Mouse (Mus musculus): ENCODE data around the gene Swsap1.

Gene Swsap1

DNA sequence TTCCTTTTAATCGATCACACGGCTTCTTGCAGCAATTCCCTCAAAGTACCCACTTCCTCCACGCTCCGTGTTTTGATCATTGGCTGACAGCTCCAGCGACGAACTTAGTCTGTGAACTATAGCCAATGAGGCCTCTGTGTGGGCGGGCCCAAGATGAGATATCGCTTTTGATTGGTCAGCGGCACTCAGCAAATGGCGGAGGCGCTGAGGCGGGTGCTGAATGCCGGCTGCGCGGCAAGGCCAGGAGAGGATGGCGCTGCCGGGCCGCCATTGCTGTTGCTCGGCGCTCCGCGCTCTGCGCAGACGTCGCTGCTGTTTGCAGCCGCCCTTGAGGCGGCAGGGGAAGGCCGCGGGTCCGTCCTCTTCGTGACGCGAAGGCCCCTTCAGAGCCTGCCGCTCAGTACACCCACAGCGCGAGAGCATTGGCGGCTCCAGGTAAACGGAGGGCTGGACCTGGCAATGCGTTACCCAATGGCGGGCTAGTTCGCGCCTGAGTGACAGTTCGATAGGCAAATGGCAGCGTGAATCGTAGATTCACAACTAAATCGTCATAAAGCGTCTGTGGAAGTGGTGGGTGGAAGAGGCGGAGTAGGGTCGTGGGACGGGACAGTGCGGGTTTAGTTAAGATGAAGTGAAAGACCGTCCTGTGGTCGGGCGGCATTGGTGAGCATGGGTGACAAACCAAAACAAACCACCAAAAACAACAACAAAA is at the start of gene Swsap1:
TSS of gene Swsap1 (plus strand) at position 186 of the 712 bp plus-strand sequence.
- DNase-seq (ENCODE audit: low spot score in 2 of 2), result peak; percentile 98 to 100

DNA sequence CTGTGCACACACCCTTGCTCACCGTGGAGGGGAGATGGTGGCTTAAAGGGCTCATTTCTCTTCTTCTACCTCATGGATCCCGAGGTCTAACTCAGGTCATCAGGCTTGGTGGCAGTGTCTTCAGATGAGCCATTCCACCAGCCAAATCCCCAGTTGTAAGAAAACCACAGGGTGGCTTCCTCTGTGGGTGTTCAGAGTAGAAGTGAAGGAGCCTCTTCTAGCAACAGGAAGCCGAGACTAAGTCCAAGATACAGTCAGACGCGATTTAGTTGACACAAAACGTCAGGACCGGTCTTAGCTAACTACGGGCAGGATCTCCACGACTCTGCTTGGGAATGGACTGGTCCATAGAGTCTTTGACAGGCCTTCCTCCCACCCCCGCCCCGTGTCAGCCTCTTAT is 47.3 kb upstream of the Swsap1 start:
- no peak for DNase-seq (ENCODE audit: low spot score in 2 of 2)

DNA sequence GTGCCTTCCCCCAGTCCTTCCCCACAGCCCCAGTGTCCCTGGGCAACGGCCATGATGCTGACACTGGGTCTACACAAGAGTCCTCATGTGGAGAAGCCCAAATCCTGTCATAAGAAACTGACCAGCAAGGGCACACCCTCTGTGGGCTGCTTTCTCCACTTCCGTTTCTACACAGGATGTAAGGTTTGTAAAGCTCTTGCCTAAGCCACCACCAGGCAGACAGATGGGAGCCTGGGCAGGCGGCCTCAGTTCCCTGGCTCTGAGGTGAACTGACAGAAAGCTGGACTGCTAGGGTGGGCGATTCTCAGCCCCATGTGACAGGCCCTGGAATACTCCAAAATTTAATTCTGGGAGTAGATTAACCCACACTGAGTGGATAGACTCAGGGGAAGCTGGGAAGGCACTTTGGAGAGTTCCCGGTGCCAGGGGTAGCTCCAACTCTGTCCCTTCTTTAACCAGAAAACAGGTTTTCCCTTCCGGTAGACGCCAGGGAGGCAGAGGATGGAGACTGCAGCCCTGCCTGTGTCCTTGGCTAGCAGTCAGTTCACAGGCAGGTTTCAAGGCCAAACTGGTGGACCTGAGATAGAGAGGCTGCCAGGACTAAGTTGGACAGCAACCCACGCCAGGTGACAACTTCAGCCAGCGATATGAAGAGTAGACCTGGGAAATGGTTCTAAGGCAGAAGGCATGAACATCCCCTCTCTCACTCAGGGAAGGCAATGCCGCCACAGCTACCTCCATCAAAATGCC is 45.9 kb upstream of the Swsap1 start:
- DNase-seq (ENCODE audit: low spot score in 2 of 2), result no peak

GRCm38 (mm10) chr9:21916851-21917492 is 38.6 kb upstream of the Swsap1 start:
- no peak for DNase-seq (ENCODE audit: low spot score in 2 of 2)

DNA sequence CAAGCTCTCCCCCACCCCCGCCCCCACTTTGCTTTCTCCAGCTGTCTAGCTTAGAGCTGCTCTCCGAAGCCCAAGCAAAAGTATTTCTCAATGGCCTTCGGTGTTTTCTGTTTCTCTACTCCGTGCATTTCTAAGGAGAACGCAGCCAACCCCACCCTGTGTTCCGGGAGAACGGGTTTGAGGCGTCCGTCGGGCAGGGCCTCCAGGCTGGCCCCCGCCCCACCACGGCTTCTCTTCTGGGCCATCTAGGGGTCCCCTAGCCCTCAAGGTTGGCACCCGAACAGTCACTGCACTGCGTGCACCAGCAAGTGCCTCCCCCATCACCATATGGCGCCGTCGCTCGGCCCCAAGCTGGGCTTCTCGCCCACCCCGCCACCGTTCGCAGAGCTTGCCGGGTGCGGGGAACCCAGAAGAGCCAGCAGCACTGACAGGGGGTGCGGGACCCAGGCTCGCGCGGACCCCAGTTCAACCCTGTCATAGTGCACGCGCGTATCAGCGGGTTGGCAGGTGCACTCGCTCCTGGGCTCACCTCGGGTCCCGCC is 38.0 kb upstream of the Swsap1 start:
- DNase-seq (ENCODE audit: low spot score in 2 of 2), result peak in 1 of 2 experiments; percentile 81

- DNase-seq (ENCODE audit: low spot score in 2 of 2), result peak; percentile 80 to 92
Measured at GRCm38 (mm10) chr9:21918035-21918592, 37.4 kb upstream of the Swsap1 start, which contains the start of gene Rab3d. Rab3d (minus strand) TSS chr9:21918192.

DNA sequence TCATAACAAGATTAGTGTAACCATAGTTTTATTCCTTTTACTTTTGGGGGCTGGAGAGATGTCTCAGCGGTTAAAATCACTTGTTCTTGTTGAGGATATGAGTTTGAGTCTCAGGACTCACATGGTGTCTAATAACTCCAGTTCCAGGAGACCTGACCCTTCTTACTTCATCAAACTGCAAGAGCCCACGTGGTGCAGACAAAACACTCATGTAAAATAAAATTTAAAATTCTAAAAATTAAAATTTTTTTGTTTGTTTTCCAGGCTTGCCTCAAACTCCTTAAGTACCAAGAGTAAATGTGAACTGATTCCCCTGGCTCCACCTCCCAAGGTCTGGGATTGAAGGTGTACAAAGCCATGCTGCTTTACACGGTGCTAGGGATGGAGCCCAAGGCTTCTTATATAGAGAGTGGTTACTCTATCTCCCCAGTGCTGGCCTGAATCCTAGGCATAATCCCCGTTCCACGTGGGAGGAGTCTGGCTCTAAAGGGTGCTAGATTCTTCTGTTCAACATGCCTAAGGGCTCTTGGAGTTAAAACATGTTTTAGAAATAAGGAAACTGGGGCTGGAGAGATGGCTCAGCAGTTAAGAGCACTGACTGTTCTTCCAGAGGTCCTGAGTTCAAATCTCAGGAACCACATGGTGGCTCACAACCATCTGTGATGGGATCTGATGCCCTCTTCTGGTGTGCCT is 36.7 kb upstream of the Swsap1 start:
- peak in 1 of 2 experiments; percentile 49 for DNase-seq (ENCODE audit: low spot score in 2 of 2)

DNA sequence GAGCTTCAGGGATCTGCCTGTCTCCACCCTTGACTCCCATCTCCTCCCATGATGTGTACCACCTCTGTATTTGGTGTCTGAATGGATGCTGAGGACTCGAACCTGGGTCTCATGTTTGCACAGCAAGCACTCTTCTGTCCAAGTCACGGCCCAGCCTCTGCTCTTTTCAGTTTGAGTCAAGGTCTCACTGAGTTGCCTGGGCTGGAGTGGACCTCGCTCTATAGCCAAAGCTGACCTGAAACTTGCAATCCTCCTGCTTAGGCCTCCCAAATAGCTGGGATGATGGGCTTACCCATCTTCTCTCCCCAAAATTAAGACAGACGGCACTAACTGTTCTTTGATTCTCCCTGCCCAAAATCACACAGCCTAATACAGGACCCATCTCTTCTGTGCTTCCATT is 32.5 kb upstream of the Swsap1 start:
- DNase-seq (ENCODE audit: low spot score in 2 of 2), result no peak

GRCm38 (mm10) chr9:21923490-21924098 is 32.0 kb upstream of the Swsap1 start:
- DNase-seq (ENCODE audit: low spot score in 2 of 2), result no peak

GRCm38 (mm10) chr9:21924099-21924493 is 31.5 kb upstream of the Swsap1 start:
- DNase-seq (ENCODE audit: low spot score in 2 of 2), result no peak

DNA sequence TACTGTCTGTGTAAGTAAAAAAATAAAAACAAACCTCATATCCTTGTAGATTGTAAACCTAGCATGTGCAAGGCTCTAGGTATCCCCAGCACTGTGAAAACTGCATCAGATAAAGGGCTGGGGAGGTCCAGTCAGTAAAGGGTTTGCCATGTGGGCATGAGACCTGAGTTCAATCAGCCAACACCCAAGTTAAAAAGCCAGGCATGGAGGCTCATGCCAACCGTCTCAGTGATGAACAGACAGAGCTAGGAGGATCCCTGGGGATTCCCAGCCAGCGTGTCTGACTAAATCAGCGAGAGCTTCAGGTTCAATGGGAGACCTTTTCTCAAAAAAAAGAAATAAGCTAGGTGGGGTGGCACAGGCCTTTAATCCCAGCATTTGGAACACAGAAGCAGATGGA is 30.5 kb upstream of the Swsap1 start:
- no peak for DNase-seq (ENCODE audit: low spot score in 2 of 2)

DNA sequence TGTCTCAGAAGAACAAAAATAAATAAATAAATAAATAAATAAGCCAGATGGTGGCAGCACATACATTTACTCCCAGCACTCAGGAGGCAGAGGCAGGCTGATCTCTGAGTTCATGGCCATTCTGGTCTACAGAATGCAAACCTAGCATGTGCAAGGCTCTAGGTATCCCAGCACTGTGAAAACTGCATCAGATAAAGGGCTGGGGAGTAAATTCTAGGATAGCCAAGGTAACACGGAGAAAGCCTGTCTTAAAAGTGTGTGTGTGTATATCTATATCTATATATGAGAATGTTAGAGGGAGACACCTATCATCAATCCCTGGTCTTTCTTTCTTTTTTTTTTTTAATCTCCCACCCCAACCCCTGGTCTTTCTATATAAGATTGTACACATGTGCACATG is 30.0 kb upstream of the Swsap1 start:
- no peak for DNase-seq (ENCODE audit: low spot score in 2 of 2)

DNA sequence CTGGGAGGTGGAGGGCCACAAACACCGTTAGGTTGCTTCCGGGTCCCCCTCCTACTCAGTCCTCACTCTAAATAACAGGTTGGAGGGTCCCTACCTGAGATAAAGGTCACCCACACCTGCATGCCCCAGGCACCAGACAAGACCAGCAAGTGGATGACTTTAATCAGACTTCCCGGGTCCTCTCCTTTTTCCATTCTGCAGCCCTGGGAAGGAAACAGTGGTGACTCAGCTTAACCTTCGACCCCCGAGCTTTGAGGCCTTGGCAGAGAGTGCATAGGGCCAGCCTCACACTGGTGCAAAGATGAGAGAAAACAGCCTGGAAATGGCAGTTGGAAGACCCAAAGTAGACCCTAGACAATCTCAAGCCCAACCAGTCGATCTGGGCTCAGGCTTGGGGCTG is 29.4 kb upstream of the Swsap1 start:
- DNase-seq (ENCODE audit: low spot score in 2 of 2), result no peak

- no peak for DNase-seq (ENCODE audit: low spot score in 2 of 2)
Measured at GRCm38 (mm10) chr9:21926784-21927183, 28.8 kb upstream of the Swsap1 start.

DNA sequence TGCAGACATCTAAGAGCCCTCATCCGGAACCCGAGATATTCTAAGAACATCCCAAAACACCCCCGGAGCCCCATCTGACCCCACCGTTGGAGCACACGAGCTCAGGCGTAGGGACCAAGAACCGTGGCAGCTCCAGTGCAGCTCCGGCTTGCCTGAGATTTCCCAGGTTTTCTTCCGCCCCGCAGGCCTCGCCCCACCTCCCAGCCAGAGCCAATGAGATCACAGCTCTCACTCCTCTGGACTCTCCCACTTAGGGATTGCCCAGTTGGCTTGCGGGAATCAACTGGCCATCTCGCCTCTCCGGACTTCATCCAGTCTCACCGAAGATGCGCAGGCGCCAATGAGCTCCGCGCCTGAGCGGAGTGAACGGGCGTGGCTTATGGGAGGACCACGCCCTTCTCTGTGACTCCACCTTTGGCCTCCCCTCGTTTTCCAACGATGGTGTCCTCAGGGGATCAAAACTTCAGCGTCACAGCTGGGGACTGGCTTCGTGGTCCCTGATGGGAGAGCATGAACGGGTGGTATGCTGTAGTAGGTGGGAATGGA is 28.3 kb upstream of the Swsap1 start, which contains the start of the genes Ccdc159 and Tmem205:
TSS of gene Ccdc159 (plus strand) at position 264 of the 546 bp plus-strand sequence.
TSS of gene Tmem205 (minus strand) at position 349 of the 546 bp plus-strand sequence.
- peak; percentile 93 to 96 for DNase-seq (ENCODE audit: low spot score in 2 of 2)

- no peak for DNase-seq (ENCODE audit: low spot score in 2 of 2)
Measured at GRCm38 (mm10) chr9:21929208-21929607, 26.3 kb upstream of the Swsap1 start.

DNA sequence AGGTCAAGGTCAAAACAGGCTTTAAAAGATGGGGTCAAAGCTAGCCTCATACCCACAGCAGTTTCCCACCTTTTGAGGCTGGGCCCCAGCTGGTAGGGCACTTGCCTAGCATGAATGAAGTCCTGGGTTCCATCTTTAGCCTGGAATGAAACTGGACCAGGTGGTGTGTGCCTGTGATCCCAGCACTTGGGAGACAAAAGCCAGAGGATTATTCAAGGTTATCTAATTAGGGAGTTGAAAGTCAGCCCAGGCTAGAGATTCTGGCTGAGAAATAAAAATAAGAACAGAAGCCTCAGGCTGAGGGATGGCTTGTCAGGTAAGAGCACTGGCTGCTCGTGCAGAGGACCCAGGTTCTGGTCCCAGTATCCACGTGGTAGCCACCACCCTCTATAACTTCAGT is 23.5 kb upstream of the Swsap1 start:
- no peak for DNase-seq (ENCODE audit: low spot score in 2 of 2)

DNA sequence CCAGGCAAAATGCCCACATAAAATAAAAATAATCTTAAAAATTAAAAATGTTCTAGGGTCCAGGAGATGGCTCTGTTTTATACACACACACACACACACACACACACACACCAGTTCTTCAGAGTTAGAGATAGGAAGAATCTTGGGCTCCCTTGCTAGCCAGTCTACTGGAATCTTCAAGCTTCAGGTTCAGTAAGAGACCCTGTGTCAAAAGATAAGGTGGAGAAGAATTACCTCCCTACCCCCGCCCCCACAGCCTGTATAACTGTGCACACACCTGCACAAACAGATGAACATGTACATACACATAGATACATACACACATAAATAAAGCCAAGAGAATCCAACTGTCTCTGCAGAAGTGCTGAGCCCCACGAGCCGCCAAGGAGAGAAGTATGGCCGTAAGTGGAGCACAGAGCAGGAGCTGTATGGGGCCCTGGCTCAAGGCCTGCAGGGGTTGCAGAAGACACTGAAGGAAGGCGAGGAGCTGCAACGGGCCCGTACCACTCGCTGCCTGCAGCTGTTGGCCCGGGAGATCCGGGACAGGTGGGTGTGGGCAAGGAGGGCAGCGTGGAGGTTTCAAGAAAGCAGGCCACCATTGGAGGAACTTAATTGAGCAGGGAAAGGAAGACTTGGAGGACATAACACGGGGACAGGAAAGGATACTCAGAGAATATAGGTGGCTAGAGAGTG is 23.0 kb upstream of the Swsap1 start:
- DNase-seq (ENCODE audit: low spot score in 2 of 2), result no peak

- no peak for DNase-seq (ENCODE audit: low spot score in 2 of 2)
Measured at GRCm38 (mm10) chr9:21934021-21934420, 21.5 kb upstream of the Swsap1 start.
